Mouse (Mus musculus): ENCODE results near the gene Elovl2. TPM values are rescaled to one million over a fixed set of nuclear protein-coding genes. Genes with fewer than 3 reads are reported as not detected.
"Not testable (repeated sequence)": the region's sequence is repeated elsewhere in the genome, so short reads cannot be mapped to it uniquely, and the experiment has no call there.

Gene Elovl2
- total RNA-seq (2021) = under 1 TPM in 1 of 2 experiments, not detected in 1; 0.16 TPM

DNA sequence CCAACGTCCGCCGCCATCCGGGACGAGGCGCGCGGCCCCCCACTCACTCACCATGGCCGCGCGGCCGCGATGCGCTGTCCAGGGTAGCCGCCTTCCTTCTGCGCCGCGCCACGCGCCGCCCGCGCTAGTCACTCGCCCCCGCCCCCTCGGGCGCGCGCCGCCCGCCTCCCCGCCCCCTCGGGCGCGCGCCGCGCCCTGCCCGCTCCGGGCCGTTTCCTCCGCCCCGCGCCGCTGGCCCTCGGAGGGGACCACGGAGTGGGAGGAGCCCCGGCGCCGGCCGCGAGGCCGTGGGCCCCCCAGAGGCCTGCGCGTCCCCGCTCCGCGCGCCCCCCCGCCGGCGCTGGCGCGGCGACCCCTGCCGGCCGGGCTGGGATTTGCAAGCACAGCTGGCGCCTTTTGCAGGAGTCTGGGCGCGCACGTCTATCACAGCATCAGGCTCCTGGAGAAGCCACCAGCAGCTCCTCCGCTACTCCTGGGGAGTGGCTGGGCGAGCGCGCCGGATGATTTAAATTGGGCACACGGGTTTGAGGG, at the start of gene Elovl2:
TSS of gene Elovl2 (minus strand) at position 102 of the 531 bp plus-strand sequence.
- intact Hi-C loops (cut with DNase I) = no loop called here
- DNase-seq (ENCODE audit: low spot score) = peak; percentile 42

DNA sequence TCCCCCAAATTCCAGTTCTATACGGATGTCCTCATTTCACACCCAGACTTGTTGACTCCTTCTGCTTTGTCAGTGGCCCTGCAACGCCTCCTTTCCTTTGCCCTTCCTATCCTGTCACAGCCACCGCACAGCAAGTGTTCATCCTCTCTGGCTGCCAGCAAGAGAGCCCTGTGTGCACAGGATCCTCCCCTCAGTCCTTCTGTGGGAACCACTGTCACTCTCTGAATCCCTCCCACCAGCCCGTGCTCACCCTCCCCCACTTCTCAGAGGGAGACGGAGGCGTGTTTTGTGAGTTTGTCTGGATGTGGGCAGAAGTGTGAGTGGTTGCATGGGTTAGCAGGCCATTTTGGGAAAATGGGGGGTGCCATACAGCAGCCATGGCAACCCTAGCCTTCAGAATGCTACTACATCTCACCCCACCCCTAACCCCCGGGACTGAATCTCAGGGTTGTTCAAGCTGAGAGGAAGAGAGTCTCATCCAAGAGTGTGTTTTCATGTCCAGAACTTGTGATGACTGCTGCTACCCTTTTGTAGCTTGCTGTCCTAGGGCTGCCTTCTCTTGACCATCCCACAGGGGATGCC, 47.7 kb upstream of the Elovl2 start:
- intact Hi-C loops (cut with DNase I) = no loop called here
- DNase-seq (ENCODE audit: low spot score) = no peak

DNA sequence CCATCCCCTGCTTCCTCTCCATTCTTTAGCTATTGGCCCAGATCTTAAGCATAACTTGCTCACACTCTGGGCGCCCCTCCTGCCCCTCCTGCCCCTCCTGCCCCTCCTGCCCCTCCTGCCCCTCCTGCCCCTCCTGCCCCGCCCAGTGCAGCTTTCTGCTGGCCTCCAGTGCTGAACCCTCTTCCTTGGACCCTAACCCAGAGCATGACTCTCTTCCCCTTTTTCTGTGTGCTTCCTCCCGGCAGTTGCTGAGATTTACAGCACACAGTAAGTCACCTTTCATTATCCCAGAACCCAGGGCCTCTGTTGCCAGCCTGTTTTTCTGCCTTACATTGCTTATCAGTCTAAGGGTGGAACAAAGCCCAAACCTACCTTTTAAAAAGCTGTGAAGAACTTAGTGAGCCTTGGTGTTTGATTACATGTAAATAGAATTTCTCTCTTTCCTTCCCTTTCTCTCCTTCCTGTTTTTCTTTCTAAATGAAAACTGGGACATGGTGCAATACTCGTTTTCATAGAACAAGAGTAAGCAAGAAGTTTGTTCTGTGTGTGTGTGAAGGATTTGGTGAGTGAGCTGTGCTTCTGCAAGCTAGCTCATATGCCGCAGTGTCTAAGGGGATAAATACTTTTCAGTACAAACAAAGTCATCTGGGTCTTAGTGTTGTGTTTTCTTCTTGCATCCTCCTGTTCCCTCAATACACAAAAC, 43.2 kb upstream of the Elovl2 start:
- no peak for DNase-seq (ENCODE audit: low spot score)
- intact Hi-C loops (cut with DNase I) = no loop called here

DNA sequence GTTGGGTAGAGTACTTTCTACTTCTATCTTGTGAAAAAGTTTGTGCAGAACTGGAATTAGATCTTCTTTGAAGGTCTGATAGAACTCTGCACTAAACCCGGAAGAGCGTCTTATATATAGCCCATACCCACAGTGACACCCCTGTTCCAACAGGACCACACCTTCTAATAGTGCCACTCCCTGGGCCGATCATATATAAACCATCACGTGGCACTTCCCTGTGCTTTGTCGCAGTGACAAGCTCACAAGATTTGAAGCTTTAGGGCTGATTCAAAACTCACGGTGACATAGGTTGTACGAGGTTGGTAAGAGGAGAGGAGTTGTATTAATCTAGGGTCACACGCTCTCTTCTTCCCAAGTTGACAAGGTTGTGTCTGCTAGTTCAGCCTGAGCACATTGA, 41.4 kb upstream of the Elovl2 start:
- intact Hi-C loops (cut with DNase I); DNase-seq (ENCODE audit: low spot score): not testable (repeated sequence)

DNA sequence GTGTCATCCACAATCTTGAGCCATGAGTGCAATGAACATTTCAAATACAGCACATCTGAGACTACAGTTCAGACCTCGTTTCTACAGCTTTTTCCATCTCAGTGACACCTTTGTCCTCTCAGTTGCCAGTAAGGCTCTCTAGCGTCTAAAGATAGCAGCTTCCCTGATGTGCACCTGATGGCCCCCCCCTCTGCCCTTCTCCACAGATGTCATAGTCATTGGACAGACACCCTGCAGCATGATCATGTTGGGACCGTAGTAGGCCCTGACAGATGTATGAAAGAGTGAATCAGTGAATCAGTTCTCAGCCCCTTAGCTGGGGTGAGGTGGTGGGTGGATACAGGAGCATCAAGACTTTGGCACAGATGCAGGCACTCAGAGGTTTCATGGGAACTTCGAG, 37.6 kb upstream of the Elovl2 start:
- no peak for DNase-seq (ENCODE audit: low spot score)
- intact Hi-C loops (cut with DNase I) = no loop called here

DNA sequence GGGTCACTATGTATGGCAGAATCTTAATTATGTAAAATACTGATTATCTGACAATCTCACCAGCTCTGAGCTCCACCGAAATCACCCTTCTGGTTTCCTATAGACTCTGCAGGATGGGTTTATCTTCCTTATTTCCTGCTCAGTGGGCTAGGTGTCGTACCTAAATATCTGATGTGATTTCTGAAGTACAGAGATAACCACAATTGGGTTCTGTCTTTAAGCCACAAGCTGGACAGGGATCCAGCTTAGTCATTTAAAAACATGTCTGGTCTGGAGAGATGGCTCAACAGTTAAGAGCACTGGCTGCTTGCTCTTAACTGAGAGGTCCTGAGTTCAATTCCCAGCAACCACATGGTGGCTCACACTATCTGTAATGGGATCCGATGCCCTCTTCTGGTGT, 36.8 kb upstream of the Elovl2 start:
- no peak for DNase-seq (ENCODE audit: low spot score)
- intact Hi-C loops (cut with DNase I) = no loop called here

DNA sequence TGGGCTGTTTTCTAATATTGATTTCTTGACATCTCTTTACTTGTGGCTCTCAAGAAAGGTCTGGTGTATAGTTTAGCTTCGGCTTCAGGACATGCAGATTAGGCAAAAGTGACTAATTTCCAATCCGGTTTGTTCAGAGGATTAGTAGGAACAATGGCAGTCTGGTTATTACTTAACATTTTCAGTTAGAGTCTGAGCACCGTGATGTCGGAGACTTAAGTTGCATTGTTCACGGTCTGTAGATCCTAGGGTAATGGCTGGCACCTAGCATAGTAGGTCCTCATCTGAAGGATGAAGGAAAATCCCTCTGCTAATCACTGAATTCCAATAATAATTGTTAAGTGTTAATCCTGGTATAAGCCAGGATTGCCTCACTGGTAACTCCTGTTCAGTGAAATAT, 35.9 kb upstream of the Elovl2 start:
- no peak for DNase-seq (ENCODE audit: low spot score)
- intact Hi-C loops (cut with DNase I) = no loop called here

DNA sequence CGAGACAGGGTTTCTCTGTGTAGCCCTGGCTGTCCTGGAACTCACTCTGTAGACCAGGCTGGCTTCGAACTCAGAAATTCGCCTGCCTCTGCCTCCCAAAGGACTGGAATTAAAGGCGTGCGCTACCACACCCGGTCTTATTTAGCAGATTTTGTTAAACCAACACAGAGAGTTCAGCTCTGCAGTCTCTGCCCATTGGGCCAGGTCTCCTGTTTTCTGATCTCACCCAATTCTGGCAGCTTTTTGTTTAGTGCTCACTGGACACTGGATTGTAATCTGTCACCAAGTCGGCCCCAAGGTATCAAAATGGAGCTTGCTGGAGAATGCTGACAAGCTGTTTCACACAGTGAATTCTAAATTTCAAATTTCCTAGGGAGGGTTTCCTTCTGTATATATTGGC, 32.5 kb upstream of the Elovl2 start:
- no peak for DNase-seq (ENCODE audit: low spot score)
- intact Hi-C loops (cut with DNase I) = no loop called here

DNA sequence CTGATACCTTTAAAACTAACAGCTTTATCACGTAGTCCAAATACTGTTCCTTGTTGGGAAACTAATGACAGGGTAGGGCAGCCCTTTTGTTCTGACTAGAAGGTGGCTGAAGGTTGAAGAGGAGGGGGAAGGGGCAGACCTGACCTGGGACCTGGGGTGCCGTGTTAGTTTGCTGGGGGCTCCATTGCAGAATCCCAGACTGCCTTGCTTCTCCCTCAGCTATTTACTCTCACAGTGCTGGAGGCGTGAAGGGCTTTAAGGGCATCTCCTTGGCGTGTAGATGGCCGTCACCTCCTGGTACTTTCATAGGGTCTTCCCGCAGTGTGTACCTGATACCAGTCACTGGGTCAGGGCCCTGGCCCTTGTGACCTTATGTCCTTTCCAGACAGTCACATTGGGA, 31.9 kb upstream of the Elovl2 start:
- no peak for DNase-seq (ENCODE audit: low spot score)
- intact Hi-C loops (cut with DNase I) = no loop called here

DNA sequence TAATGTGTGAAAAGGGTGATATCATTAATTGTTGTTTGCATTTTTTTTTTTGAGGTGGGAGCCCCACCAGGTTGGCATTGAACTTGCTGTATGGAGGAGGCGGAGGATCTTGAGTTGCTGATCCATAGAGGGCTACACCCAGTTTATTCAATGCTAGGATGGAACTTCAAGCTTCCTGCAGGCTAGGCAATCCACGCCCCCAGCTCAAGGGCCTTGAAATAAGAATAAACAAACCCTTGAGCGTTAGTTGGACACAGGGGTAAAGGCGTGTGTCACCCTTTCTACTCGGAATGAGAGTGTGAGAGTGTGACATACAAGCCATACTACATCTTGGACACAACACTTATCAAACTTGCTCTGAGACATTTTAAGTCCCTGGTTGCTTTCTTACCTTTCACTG, 31.5 kb upstream of the Elovl2 start:
- intact Hi-C loops (cut with DNase I) = no loop called here
- no peak for DNase-seq (ENCODE audit: low spot score)

DNA sequence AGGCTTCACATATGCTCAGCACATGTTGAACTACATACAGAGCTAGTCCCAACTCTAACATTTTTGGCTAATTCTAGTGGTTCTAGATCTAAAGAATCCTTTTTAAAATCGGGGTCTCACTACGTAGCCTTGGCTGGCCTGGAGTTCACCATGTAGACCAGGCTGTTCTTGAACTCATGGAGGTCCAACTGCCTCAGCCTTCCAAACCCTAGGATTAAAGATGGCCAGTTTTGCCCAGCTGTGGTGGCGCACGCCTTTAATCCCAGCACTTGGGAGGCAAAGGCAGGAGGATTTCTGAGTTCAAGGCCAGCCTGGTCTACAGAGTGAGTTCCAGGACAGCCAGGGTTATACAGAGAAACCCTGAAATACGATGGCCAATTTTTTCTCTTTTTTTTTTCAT, 31.0 kb upstream of the Elovl2 start:
- intact Hi-C loops (cut with DNase I); DNase-seq (ENCODE audit: low spot score): not testable (repeated sequence)

DNA sequence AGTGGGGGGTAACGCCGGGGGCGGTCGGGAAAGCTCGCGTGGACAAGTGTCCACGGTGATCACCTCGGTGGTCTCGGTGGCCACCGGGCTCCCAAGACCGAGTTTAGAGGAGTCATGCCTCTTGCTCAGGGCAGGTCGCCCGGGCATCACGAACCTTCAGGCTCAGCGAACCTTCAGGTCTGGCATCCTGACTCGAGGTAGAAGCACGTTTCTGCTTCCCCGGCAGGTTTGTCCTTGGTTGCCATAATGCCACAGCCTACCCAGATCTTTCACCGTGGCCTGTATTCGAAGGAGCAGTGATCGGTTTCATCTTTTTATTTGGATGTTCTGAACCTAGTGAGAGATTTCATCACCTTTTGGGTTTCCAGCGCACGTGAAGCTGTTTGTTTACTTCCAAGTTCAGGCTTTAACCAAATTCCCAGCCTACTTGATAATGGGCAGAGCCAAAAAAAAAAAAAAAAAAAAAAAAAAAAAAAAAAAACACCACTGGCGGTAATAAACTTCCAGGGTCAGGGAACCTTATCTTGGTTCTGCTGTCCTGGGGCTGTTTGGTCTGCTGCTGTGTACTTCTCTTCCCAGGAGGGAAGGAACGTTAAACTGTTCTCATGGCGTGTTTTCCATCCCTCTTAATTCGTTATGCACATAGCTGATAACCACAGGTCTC, 30.2 kb upstream of the Elovl2 start:
- no peak for DNase-seq (ENCODE audit: low spot score)
- intact Hi-C loops (cut with DNase I) = no loop called here

DNA sequence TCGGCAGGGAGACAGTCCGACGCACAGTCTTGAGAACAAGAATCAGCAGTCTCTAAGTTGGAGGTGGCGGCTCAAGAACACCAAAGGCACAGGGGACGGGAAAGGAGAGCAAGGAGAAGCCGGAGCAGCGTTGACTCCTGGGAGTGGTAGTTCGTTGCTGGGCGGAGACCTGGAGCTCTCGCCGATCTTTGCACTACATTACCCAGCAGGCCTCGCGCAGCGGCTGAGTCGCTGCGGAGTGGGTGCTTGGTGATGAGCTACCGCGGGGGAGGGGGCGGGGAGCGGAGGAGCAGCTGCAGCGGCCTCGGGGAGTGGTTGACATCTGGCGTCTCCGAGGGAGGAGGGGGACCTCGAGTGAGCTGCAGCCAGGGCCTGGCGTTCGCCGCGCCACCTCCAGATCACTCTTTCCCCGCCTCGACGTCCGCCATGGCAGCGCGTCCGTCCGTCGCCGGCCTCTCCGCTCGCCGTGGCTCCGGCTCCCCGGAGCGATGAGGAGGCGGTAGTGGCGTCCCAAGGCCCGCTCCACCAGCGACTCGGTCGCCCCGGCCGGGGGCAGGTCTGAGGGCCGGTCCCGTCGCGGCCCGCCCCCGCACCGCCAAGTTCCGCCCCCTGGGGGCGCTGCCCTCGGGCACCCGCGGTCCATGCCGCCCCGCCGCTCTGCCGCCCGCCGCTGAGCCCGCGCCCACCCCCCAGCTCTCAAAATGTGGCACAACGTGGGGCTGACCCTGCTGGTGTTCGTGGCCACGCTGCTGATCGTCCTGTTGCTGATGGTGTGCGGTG, 29.5 kb upstream of the Elovl2 start, which contains the start of gene Smim13:
TSS of gene Smim13 (plus strand) at position 307 of the 780 bp plus-strand sequence.
- intact Hi-C loops (cut with DNase I) = no loop called here
- peak; percentile 90 for DNase-seq (ENCODE audit: low spot score)

DNA sequence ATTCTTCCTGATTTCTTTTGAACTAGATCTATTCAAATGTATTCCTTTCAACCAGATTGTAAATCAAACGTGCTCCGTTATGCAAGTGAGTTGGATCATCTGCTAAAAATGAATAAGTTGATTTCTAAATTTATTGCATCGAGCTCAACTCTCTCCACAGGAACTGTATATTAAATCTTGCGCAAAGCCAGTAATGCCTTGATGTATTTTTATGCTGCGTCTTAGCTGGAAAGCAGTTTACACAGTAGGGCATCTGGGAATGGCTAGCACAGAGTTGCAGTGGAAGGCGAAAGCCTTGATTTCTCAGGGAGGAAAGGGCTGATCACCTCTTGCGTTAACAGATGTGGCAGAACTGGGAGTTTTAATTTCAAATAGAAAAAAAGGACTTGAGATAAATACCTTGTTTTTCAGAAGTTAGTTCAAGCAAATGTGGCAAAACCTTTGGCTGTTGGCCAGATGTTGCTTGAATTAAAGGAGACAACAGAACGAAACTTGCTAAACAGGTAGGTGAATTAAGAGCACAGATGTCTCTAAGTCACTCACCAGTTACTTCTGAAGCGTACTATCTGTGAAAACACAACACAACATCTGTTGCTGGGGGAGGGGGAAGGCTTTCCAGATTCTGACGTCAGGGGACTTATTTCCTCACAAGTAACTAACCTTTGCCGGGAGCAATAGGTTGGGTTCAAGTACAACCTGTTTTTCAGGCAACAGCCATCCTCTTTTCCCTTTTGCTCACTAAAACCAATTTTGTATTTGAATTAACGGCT, 28.7 kb upstream of the Elovl2 start:
- intact Hi-C loops (cut with DNase I) = no loop called here

DNA sequence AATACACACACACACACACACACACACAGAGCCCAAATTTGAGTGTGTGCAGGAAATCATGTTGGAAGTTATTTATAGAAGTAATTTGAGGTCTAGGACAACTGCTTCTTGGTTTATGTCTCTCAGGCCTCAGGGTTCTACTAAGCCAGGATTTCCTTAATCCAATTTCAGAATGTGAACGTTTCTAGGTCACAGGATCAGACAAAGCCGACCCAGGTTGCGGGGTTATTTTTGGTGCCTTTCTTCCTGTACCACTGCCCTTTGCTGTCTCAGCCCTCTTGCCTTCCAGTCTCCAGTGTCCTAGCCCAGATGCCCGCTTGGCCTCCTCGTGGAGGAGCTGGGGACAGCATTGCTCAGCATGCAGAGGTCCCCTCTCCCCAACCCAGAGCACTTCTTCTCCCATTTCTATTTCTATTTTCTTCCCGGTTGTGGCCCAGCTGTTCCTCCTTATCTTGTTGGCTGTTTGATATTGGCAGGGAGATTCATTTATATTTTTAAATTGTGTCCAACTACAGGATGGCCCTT, 24.2 kb upstream of the Elovl2 start:
- intact Hi-C loops (cut with DNase I) = no loop called here
- DNase-seq (ENCODE audit: low spot score) = no peak

More for the DNA sequence above, 28.7 kb upstream of the Elovl2 start:
- no peak for DNase-seq (ENCODE audit: low spot score)

DNA sequence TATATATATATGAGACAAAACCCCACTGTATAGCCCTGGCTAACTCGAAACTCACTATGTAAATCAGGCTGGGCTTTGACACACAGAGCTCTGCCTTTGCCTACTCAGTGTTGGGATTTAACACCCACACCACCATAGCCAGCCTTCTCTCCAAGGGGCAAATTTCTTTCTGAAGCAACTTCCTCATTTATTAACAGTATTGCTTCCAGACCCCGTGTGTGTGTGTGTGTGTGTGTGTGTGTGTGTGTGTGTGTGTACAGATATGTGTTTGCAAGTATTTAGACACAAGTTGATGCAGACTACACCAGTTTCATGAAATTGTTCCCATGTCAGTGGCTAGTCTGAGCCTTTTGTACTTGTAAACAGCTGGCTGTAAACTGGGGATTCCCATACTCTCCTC, 21.4 kb upstream of the Elovl2 start:
- DNase-seq (ENCODE audit: low spot score) = no peak
- intact Hi-C loops (cut with DNase I) = no loop called here

DNA sequence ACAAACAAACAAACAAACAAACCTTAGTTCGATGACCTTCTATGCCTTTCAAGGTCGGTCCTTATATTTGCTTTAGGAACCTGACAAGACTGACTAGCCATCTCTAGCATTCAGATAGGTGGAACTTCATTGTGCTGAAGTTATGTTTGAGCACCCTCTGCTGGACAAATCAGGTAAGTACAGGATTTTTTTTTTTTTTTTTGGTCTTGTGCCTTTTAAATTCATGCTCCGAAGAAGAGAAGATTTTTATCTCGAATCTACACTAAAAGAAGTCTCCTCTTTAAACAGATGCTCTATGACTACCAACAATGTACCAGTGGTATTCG, 18.6 kb upstream of the Elovl2 start:
- intact Hi-C loops (cut with DNase I) = loop anchor here (1.0 to 5.0 kb wide), 4 partner anchors 92 to 453 kb away; no protein-coding TSS in a partner anchor
- no peak for DNase-seq (ENCODE audit: low spot score)

DNA sequence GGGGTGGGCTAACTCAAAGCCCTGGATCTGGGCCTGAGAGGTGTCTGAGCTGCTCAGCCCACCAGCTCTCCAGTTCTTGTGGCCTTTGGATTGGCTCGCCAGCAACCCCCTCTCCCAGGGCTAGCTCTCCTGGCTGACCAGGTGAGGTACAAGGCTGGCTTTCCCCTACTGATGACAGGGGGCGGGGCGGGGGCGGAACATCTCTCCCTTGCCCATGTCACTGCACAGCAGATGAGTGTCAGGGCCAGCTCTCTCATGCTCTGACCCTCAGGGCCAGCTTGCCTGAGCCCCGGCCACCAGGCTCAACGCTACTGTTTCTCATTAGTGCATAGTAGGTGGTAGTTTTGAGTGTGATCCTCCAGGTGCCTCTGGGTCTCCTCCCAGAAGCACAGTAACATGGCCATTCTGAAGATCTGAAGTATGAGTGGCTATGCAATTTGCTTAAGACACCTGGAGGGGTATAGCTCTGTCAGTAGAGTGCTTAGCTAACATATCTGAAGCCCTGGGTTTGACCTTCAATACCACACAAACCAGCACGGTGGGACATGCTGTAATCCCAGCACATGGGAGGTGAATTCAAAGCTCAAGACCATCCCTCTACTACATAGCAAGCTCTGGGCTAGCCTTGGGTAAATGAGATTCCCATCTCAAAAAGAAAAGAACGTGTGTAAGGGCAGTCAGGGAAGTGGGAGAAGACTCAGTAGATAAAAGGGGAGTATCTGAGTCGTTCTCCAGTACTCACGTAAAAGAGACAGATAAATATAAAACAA, 18.0 kb upstream of the Elovl2 start:
- intact Hi-C loops (cut with DNase I) = loop anchor here (1.0 to 5.0 kb wide), 4 partner anchors 92 to 453 kb away; no protein-coding TSS in a partner anchor
- DNase-seq (ENCODE audit: low spot score) = no peak
